Comparison of ENCODE assay signal across 25 mouse cellular contexts in genomic region chr1:96563279-96563910, GRCm38 (mm10).
"Had no signal": no experiment of that assay in that cellular context is flagged by ENCODE, and none has a peak within 500 bp of the region (broad histone marks: within the 10 kb centered on the region; RNA-seq: fewer than 3 reads in every experiment).

No protein-coding gene starts in this region.

- H3K27ac ChIP-seq: gastrocnemius, adult 2 months; heart, embryonic 10.5 days; hindbrain, embryonic 10.5 days; hindbrain, embryonic 12.5 days; hindbrain, embryonic 14.5 days; intestine, embryonic 15.5 days; limb, embryonic 13.5 days; limb, embryonic 15.5 days had no signal

- H3K9ac ChIP-seq: heart, embryonic 12.5 days; hindbrain, embryonic 12.5 days; hindbrain, embryonic 14.5 days; intestine, embryonic 15.5 days; limb, embryonic 13.5 days; limb, embryonic 15.5 days had no signal

- H3K4me1 ChIP-seq: heart, embryonic 10.5 days; heart, embryonic 12.5 days; hindbrain, embryonic 10.5 days; hindbrain, embryonic 12.5 days; intestine, embryonic 15.5 days; limb, embryonic 13.5 days; limb, embryonic 15.5 days had no signal

- ATAC-seq: hindbrain, embryonic 16.5 days; inflammation-experienced regulatory T-cells, adult 6 months; intestine, embryonic 15.5 days; intestine, postnatal 0 days had no signal

- H3K27me3 ChIP-seq: heart, embryonic 12.5 days; hindbrain, embryonic 12.5 days; intestine, embryonic 15.5 days; limb, embryonic 13.5 days; limb, embryonic 15.5 days had no signal

- DNase-seq: gastrocnemius, adult 2 months; gastrocnemius, postnatal 10 days; gastrocnemius, postnatal 25 days; heart, adult 18-20 months; heart, postnatal 10 days; heart, postnatal 4 days; kidney, adult 18-20 months; kidney, adult 8-10 months; kidney, postnatal 10 days; kidney, postnatal 25 days; kidney, postnatal 4 days; layer of hippocampus, adult 9-11 months; layer of hippocampus, postnatal 36 days; left cerebral cortex, postnatal 4 days had no signal

- H3K4me2 ChIP-seq: heart, embryonic 12.5 days; hindbrain, embryonic 12.5 days; hindbrain, embryonic 14.5 days; intestine, embryonic 15.5 days; limb, embryonic 13.5 days; limb, embryonic 15.5 days had no signal

- H3K9me3 ChIP-seq: heart, embryonic 10.5 days; heart, embryonic 12.5 days; hindbrain, embryonic 10.5 days; hindbrain, embryonic 12.5 days; intestine, embryonic 15.5 days; limb, embryonic 13.5 days; limb, embryonic 15.5 days had no signal

- H3K4me3 ChIP-seq: gastrocnemius, adult 2 months; heart, embryonic 10.5 days; heart, embryonic 12.5 days; hindbrain, embryonic 10.5 days; hindbrain, embryonic 12.5 days; intestine, embryonic 15.5 days; limb, embryonic 13.5 days; limb, embryonic 15.5 days had no signal

- H3K36me3 ChIP-seq: heart, embryonic 10.5 days; heart, embryonic 12.5 days; hindbrain, embryonic 10.5 days; hindbrain, embryonic 12.5 days; intestine, embryonic 15.5 days; limb, embryonic 13.5 days; limb, embryonic 15.5 days had no signal
